25 mouse cellular contexts compared by ENCODE assay signal in genomic region chr13:51476991-51477390, GRCm38 (mm10).
DNase-seq lines count a peak whose midpoint lies in the region; ATAC-seq and TF ChIP-seq lines count a peak whose summit lies in the region.
"Had no signal": no experiment of that assay in that cellular context is flagged by ENCODE, and none has a peak within 500 bp of the region (broad histone marks: within the 10 kb centered on the region; RNA-seq: fewer than 3 reads in every experiment).

No protein-coding gene starts in this region.

- H3K4me1 ChIP-seq in testis, adult 2 months (ENCODE audit: control insufficient read depth, insufficient read depth, low read length) = no peaks in the 10 kb centered on the region
- H3K4me1 ChIP-seq in forebrain, embryonic 16.5 days (replicated peaks; ENCODE audit: control insufficient read depth, insufficient read depth, low read length) = no peaks in the 10 kb centered on the region
- H3K4me1 ChIP-seq: forebrain, embryonic 10.5 days; forebrain, embryonic 13.5 days; heart, embryonic 10.5 days; heart, embryonic 13.5 days; hindbrain, embryonic 12.5 days had no signal

- no peak overlapping the region for H3K4me3 ChIP-seq in testis, adult 2 months (ENCODE audit: control insufficient read depth, low read depth, low read length)
- H3K4me3 ChIP-seq in forebrain, embryonic 16.5 days (replicated peaks; ENCODE audit: low read length) = no peak overlapping the region
- H3K4me3 ChIP-seq: forebrain, embryonic 10.5 days; forebrain, embryonic 13.5 days; heart, adult 2 months; heart, embryonic 10.5 days; heart, embryonic 13.5 days; hindbrain, embryonic 12.5 days had no signal

- no peak for ATAC-seq in forebrain, embryonic 16.5 days
- ATAC-seq: activated CD4-positive, CD25-positive, alpha-beta regulatory T cell, adult 4 months; forebrain, embryonic 13.5 days; forebrain, postnatal 0 days; hindbrain, embryonic 16.5 days; inflammation-experienced regulatory T-cells, adult 6 months; intestine, embryonic 16.5 days had no signal

- no peak for TF ChIP-seq CTCF in testis, adult 2 months (IDR thresholded peaks at IDR 0.05; ENCODE audit: control insufficient read depth, insufficient read depth, insufficient replicate concordance, low read depth, low read length)

- peak overlapping the region; percentile 49; the same call in 1 of the 2 replicates for H3K27ac ChIP-seq in testis, adult 2 months (ENCODE audit: control insufficient read depth, insufficient read depth, low read depth, low read length)
- H3K27ac ChIP-seq in forebrain, embryonic 16.5 days (ENCODE audit: low read length) = no peak overlapping the region
- H3K27ac ChIP-seq: forebrain, embryonic 10.5 days; forebrain, embryonic 13.5 days; heart, adult 2 months; heart, embryonic 10.5 days; heart, embryonic 13.5 days; hindbrain, embryonic 12.5 days had no signal

- no peaks in the 10 kb centered on the region for H3K27me3 ChIP-seq in testis, adult 2 months (ENCODE audit: control insufficient read depth, insufficient read depth, low read length)
- H3K27me3 ChIP-seq in forebrain, embryonic 16.5 days (replicated peaks; ENCODE audit: control insufficient read depth, insufficient read depth, low read length) = no peaks in the 10 kb centered on the region
- H3K27me3 ChIP-seq: forebrain, embryonic 13.5 days; heart, embryonic 13.5 days; hindbrain, embryonic 12.5 days had no signal

- no peak overlapping the region for H3K9ac ChIP-seq in forebrain, embryonic 16.5 days (replicated peaks; ENCODE audit: low read depth, low read length)
- H3K9ac ChIP-seq: forebrain, embryonic 13.5 days; forebrain, postnatal 0 days; heart, embryonic 13.5 days; hindbrain, embryonic 12.5 days had no signal

- 91% methylated on average over 10 of the region's 10 CpGs for WGBS in forebrain, embryonic 16.5 days

- no peak for TF ChIP-seq POLR2A in testis, adult 2 months (IDR thresholded peaks at IDR 0.05; ENCODE audit: control insufficient read depth, low read depth, low read length)

- no peaks in the 10 kb centered on the region for H3K36me3 ChIP-seq in testis, adult 2 months (ENCODE audit: control insufficient read depth, insufficient read depth, low read length)
- H3K36me3 ChIP-seq in forebrain, embryonic 16.5 days (ENCODE audit: control insufficient read depth, insufficient read depth) = no peaks in the 10 kb centered on the region
- H3K36me3 ChIP-seq: forebrain, embryonic 10.5 days; heart, embryonic 10.5 days; heart, embryonic 13.5 days; hindbrain, embryonic 12.5 days had no signal

- H3K4me2 ChIP-seq in forebrain, embryonic 16.5 days (ENCODE audit: low read length) = no peak overlapping the region
- H3K4me2 ChIP-seq: forebrain, embryonic 13.5 days; heart, embryonic 13.5 days; hindbrain, embryonic 12.5 days had no signal

- H3K9me3 ChIP-seq in forebrain, embryonic 16.5 days (ENCODE audit: control insufficient read depth, low read length) = no peaks in the 10 kb centered on the region
- H3K9me3 ChIP-seq: forebrain, embryonic 10.5 days; forebrain, embryonic 13.5 days; heart, embryonic 10.5 days; heart, embryonic 13.5 days; hindbrain, embryonic 12.5 days had no signal

- DNase-seq in heart, adult 11 months = peak; percentile 53
- DNase-seq in heart, postnatal 4 days = no peak
- no peak for DNase-seq in testis, postnatal 10 days (ENCODE audit: low spot score)
- peak; percentile 18 for DNase-seq in testis, postnatal 14 days (ENCODE audit: low spot score)
- DNase-seq: adrenal gland, adult 8-10 months; adrenal gland, postnatal 25 days; cerebellum, adult 11-12 months; cerebellum, adult 8-10 months; cerebellum, postnatal 10 days; cerebellum, postnatal 36 days; forebrain, postnatal 0 days; gastrocnemius, postnatal 25 days; heart, adult 2 months; heart, postnatal 14 days had no signal

Comparison
In these comparisons a context has a peak if more than half of its experiments do, and no peak if none do; other contexts are left out.
1. DNase-seq: peak in heart, adult 11 months (single experiment) and testis, postnatal 14 days (single experiment); none in heart, postnatal 4 days (single experiment) and testis, postnatal 10 days (single experiment).